Mouse (Mus musculus) brain, embryonic 14.5 days (tissue): ENCODE data around the gene Mylip.

Experiments
- CTCF ChIP-seq: fragments of 200-500 bp; IDR thresholded peaks from 2 replicates; pipeline ENCODE4 v1.5.1; 2012; ENCODE audit warnings: inconsistent platforms, mild to moderate bottlenecking, moderate library complexity, borderline replicate concordance; ENCODE audit not compliant: insufficient read depth, insufficient read length; ENCODE audit errors: extremely low read depth
- POLR2A ChIP-seq: fragments of 200-500 bp; IDR thresholded peaks from 2 replicates; pipeline ENCODE4 v1.6.1; 2012; ENCODE audit warnings: mild to moderate bottlenecking, inconsistent platforms, borderline replicate concordance; ENCODE audit not compliant: poor library complexity, insufficient read depth, insufficient read length, severe bottlenecking; ENCODE audit errors: extremely low read depth

DNA sequence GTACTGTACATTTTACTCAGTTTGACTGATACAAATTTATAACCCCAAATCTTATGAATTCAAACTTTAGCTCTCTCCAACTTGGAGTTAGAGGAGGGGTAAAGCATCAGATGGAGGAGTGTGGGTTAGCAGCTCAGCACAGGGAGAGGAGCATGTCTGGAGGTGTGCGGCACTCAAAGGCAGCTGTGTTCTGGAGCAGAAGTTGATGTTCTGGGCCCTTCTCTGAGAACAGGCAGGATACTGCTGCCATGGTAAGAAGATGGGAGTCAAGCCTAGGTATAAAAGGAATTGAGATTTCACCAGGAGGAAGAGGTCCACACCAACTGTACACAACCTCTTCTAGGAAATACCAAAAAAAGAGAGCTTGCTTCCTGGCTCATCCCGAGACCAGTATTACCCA lies 17.1 kb upstream of the Mylip start:
- TF ChIP-seq POLR2A, result no peak
- TF ChIP-seq CTCF, result no peak
